Mouse (Mus musculus): ENCODE measurements at regions not wholly inside any gene's neighbourhood (a gene's known extent, or its start where the extent isn't known, plus 50 kb on each side); places are given as distances from the start of the nearest gene placed in this dataset.

- H3K4me1 ChIP-seq (replicated peaks): no peaks in the 10 kb centered on the region
- H3K27ac ChIP-seq (ENCODE audit: poor library complexity, severe bottlenecking): no peak overlapping the region
- no peaks in the 10 kb centered on the region for H3K27me3 ChIP-seq (replicated peaks)
- ATAC-seq (ENCODE audit: insufficient number of reproducible peaks, low FRiP score): no peak
- no peaks in the 10 kb centered on the region for H3K36me3 ChIP-seq
- H3K4me3 ChIP-seq: no peak overlapping the region
- H3K9ac ChIP-seq: no peak overlapping the region
- H3K4me2 ChIP-seq: no peak overlapping the region
- H3K9me3 ChIP-seq (replicated peaks): no peaks in the 10 kb centered on the region
Measured at GRCm38 (mm10) chr14:111297796-111298195, 377.1 kb upstream of the Slitrk5 start.

- no peak overlapping the region for H3K4me2 ChIP-seq
- no peak overlapping the region for H3K27ac ChIP-seq (ENCODE audit: poor library complexity, severe bottlenecking)
- no peak for ATAC-seq (ENCODE audit: insufficient number of reproducible peaks, low FRiP score)
- no peak overlapping the region for H3K4me3 ChIP-seq
- no peaks in the 10 kb centered on the region for H3K9me3 ChIP-seq (replicated peaks)
- no peak overlapping the region for H3K9ac ChIP-seq
- H3K4me1 ChIP-seq (replicated peaks): no peaks in the 10 kb centered on the region
- no peaks in the 10 kb centered on the region for H3K27me3 ChIP-seq (replicated peaks)
- WGBS: 86% methylated on average over 3 of the region's 3 CpGs
- H3K36me3 ChIP-seq: no peaks in the 10 kb centered on the region
Measured at GRCm38 (mm10) chr14:111330570-111330969, 344.3 kb upstream of the Slitrk5 start.

GRCm38 (mm10) chr14:111353518-111353917 is 321.4 kb upstream of the Slitrk5 start:
- H3K9ac ChIP-seq: no peak overlapping the region
- no peak for ATAC-seq (ENCODE audit: insufficient number of reproducible peaks, low FRiP score)
- H3K4me2 ChIP-seq: no peak overlapping the region
- no peaks in the 10 kb centered on the region for H3K27me3 ChIP-seq (replicated peaks)
- H3K4me1 ChIP-seq (replicated peaks): no peaks in the 10 kb centered on the region
- H3K9me3 ChIP-seq (replicated peaks): no peaks in the 10 kb centered on the region
- H3K4me3 ChIP-seq: no peak overlapping the region
- H3K36me3 ChIP-seq: no peaks in the 10 kb centered on the region
- no peak overlapping the region for H3K27ac ChIP-seq (ENCODE audit: poor library complexity, severe bottlenecking)
- 71% methylated on average over 5 of the region's 5 CpGs for WGBS

- 59% methylated on average over 1 of the region's 1 CpGs for WGBS
- H3K9ac ChIP-seq: no peak overlapping the region
Measured at GRCm38 (mm10) chr14:111396803-111397202, 278.1 kb upstream of the Slitrk5 start.

GRCm38 (mm10) chr14:111400809-111401208 is 274.1 kb upstream of the Slitrk5 start:
- Histone ChIP-seq H3K4me1 (replicated peaks) (no peaks in the 10 kb centered on the region), H3K27me3 (replicated peaks) (no peaks in the 10 kb centered on the region), H3K4me2 (no peak overlapping the region), H3K27ac (ENCODE audit: poor library complexity, severe bottlenecking) (no peak overlapping the region), H3K9me3 (replicated peaks) (peaks cover 3% of the 10 kb centered on the region; the same call in 1 of the 2 replicates), H3K9ac (no peak overlapping the region), H3K4me3 (no peak overlapping the region), H3K36me3 (no peaks in the 10 kb centered on the region)
- 57% methylated on average over 3 of the region's 3 CpGs for WGBS
- ATAC-seq (ENCODE audit: insufficient number of reproducible peaks, low FRiP score): no peak

More at GRCm38 (mm10) chr14:111396803-111397202, 278.1 kb upstream of the Slitrk5 start:
- Histone ChIP-seq H3K4me3 (no peak overlapping the region), H3K36me3 (no peaks in the 10 kb centered on the region), H3K27me3 (replicated peaks) (no peaks in the 10 kb centered on the region), H3K27ac (ENCODE audit: poor library complexity, severe bottlenecking) (no peak overlapping the region), H3K9me3 (replicated peaks) (no peaks in the 10 kb centered on the region), H3K4me2 (no peak overlapping the region), H3K4me1 (replicated peaks) (no peaks in the 10 kb centered on the region)
- ATAC-seq (ENCODE audit: insufficient number of reproducible peaks, low FRiP score): no peak

- Histone ChIP-seq H3K9ac (no peak overlapping the region), H3K27ac (ENCODE audit: poor library complexity, severe bottlenecking) (no peak overlapping the region), H3K9me3 (replicated peaks) (peaks cover 4% of the 10 kb centered on the region; the same call in 1 of the 2 replicates), H3K4me1 (replicated peaks) (no peaks in the 10 kb centered on the region), H3K27me3 (replicated peaks) (no peaks in the 10 kb centered on the region), H3K4me2 (no peak overlapping the region), H3K36me3 (no peaks in the 10 kb centered on the region), H3K4me3 (no peak overlapping the region)
- WGBS: 64% methylated on average over 1 of the region's 1 CpGs
- no peak for ATAC-seq (ENCODE audit: insufficient number of reproducible peaks, low FRiP score)
Measured at GRCm38 (mm10) chr14:111402538-111402937, 272.4 kb upstream of the Slitrk5 start.

GRCm38 (mm10) chr14:111403555-111403954 is 271.3 kb upstream of the Slitrk5 start:
- Histone ChIP-seq H3K36me3 (no peaks in the 10 kb centered on the region), H3K4me3 (no peak overlapping the region), H3K27ac (ENCODE audit: poor library complexity, severe bottlenecking) (no peak overlapping the region), H3K4me2 (no peak overlapping the region), H3K9ac (no peak overlapping the region), H3K27me3 (replicated peaks) (no peaks in the 10 kb centered on the region), H3K4me1 (replicated peaks) (no peaks in the 10 kb centered on the region), H3K9me3 (replicated peaks) (peaks cover 4% of the 10 kb centered on the region; the same call in 1 of the 2 replicates)
- WGBS: 51% methylated on average over 1 of the region's 1 CpGs
- ATAC-seq (ENCODE audit: insufficient number of reproducible peaks, low FRiP score): no peak

GRCm38 (mm10) chr14:111413543-111413942 is 261.4 kb upstream of the Slitrk5 start:
- H3K27me3 ChIP-seq (replicated peaks): no peaks in the 10 kb centered on the region
- ATAC-seq (ENCODE audit: insufficient number of reproducible peaks, low FRiP score): no peak
- 77% methylated on average over 3 of the region's 3 CpGs for WGBS

GRCm38 (mm10) chr14:111418531-111418930 is 256.4 kb upstream of the Slitrk5 start:
- no peak for ATAC-seq (ENCODE audit: insufficient number of reproducible peaks, low FRiP score)
- H3K27me3 ChIP-seq (replicated peaks): no peaks in the 10 kb centered on the region
- WGBS: 66% methylated on average over 3 of the region's 3 CpGs
- H3K4me1 ChIP-seq (replicated peaks): no peaks in the 10 kb centered on the region
- H3K36me3 ChIP-seq: no peaks in the 10 kb centered on the region
- no peak overlapping the region for H3K4me2 ChIP-seq
- no peaks in the 10 kb centered on the region for H3K9me3 ChIP-seq (replicated peaks)
- no peak overlapping the region for H3K27ac ChIP-seq (ENCODE audit: poor library complexity, severe bottlenecking)
- H3K9ac ChIP-seq: no peak overlapping the region
- H3K4me3 ChIP-seq: no peak overlapping the region

More at GRCm38 (mm10) chr14:111413543-111413942, 261.4 kb upstream of the Slitrk5 start:
- H3K9me3 ChIP-seq (replicated peaks): no peaks in the 10 kb centered on the region
- H3K9ac ChIP-seq: no peak overlapping the region
- H3K36me3 ChIP-seq: no peaks in the 10 kb centered on the region
- H3K4me1 ChIP-seq (replicated peaks): no peaks in the 10 kb centered on the region
- no peak overlapping the region for H3K4me3 ChIP-seq
- no peak overlapping the region for H3K27ac ChIP-seq (ENCODE audit: poor library complexity, severe bottlenecking)
- no peak overlapping the region for H3K4me2 ChIP-seq

- Histone ChIP-seq H3K27me3 (replicated peaks) (no peaks in the 10 kb centered on the region), H3K4me1 (replicated peaks) (no peaks in the 10 kb centered on the region), H3K9ac (no peak overlapping the region), H3K36me3 (no peaks in the 10 kb centered on the region), H3K9me3 (replicated peaks) (no peaks in the 10 kb centered on the region), H3K27ac (ENCODE audit: poor library complexity, severe bottlenecking) (no peak overlapping the region), H3K4me3 (no peak overlapping the region), H3K4me2 (no peak overlapping the region)
- 85% methylated on average over 2 of the region's 2 CpGs for WGBS
- ATAC-seq (ENCODE audit: insufficient number of reproducible peaks, low FRiP score): no peak
Measured at GRCm38 (mm10) chr14:111429101-111429857, 245.6 kb upstream of the Slitrk5 start.

Data from heart, embryonic 12.5 days (tissue).